Mouse (Mus musculus) liver, embryonic 18 days (tissue): ENCODE data around the gene Thbs3. TPM values are rescaled to one million over a fixed set of nuclear protein-coding genes. Genes with fewer than 3 reads are reported as not detected.

Experiments
- polyA plus RNA-seq: library from polyadenylated mRNA; depleted of rRNA; stranded (reverse); fragments of >200 nt; gene quantifications from 2 replicates; pipeline ENCODE4 v1.2.3, GENCODE M21; 2012; rRNA removed

Gene Thbs3
- 2.4 and 2.5 TPM in 2 replicates for polyA plus RNA-seq

DNA sequence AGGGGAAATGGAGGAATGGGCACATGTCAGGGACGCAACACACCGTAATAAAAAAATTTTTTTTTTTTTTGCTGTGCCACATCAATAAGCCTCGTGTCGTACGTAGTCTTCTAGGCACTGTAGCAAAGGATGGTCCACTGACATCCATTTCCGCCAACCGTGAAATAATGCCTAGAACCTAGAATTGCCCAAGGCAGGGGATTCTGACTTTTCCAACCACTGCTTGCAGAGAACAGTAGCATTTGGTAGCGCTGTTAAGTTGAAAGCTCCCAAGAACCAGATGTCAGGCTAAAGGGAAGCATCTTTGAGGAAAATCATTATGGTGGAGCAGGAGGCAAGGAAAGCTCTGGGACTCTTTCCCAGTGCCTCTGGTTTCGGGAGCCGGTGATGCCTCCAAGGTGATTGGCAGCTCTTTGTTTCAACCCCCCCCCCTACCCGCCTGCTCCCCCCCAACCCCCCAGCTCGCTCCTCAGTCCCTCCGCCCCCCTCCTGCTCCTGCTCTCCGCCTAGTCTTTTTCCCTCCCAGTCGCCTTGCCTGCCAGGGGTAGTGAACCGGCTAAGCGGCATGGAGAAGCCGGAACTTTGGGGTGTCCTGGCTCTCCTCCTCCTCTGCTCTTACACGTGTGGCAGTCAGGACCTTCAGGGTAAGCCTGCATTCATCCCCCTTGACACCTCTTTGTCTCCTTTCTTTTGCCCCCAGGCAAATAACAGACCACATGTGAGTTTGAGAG, at the start of gene Thbs3:
Thbs3 (plus strand) TSS at position 500 of the 731 bp plus-strand sequence.

DNA sequence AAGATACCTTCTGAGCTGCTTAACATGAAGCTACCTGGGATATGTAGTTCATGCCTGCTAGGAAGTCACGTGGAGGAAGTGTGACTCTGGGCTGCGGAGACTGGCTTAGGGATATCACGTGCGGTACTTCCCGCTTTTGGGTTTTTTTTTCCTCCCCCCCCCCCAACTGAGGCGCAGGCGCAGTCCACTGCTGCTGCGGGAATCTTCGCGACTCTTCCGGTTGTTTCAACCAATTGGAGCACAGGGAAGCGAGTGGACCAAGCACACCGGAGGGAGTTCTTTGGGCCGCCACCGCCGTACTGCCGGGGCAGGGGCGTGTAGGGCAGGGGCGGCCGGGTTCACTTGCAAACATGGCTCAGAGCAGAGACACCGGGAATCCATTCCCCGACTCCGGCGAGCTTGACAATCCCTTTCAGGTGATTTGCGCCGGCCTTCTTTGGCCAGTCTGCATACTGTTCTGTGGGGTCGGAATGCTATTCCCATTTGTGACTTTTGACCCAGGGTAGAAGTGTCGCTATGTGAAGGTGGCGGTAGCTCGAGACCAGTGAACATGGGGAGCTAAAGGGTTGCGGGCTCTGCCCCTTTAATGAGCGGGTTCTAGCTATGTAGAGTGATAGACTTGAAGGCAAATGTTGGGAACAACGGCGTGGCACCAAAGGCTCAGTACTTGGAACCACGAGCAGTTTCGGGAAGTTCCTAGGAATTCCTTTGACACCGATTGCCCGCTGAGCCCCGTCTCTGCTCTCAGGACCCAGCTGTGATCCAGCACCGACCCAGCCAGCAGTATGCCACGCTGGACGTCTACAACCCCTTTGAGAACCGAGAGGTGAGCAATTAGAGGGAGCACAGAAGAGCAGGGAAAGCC, 37.5 kb upstream of the Thbs3 start, which contains the start of gene Scamp3:
Scamp3 (plus strand) TSS at position 232 of the 865 bp plus-strand sequence.

DNA sequence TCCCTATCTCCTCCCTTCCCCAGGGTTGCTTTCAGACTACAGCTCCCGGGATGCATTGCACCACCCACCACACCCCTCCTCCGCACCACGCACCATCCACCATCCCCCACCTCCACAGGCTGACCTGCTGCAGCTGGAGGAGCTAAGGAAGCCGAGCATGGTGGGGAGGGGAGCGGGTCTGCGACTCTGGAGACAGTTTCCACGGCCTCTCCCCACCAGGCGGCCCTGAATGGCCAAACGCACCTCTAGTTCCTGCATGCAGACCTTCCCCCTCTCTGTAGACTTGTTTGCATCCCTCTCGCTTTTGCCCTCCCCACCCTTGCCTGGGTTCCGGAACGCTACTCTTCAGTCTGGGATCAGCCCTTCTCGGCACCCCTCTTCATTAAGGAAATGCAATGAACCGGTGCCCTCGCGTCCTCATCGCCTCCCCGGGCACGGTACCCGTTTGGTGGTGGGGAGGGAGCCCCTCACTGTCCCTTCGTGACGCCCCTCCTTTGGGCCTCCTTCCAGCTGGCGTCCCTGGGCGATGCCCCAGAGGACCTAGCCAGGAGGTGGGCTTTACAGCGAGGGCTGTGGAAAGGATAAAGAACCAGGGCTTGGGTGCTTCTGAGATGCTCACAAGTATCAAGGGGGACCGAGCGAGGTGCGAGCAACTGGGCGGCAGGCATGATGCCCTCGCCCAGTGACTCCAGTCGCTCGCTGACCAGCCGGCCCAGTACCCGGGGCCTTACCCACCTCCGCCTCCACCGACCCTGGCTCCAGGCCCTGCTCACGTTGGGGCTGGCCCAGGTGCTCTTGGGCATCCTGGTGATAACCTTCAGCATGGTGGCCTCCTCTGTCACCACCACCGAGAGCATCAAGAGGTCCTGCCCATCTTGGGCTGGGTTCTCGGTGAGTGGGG, 31.7 kb upstream of the Thbs3 start, which contains the start of gene Fam189b:
Fam189b (plus strand) TSS at position 86 of the 901 bp plus-strand sequence.

DNA sequence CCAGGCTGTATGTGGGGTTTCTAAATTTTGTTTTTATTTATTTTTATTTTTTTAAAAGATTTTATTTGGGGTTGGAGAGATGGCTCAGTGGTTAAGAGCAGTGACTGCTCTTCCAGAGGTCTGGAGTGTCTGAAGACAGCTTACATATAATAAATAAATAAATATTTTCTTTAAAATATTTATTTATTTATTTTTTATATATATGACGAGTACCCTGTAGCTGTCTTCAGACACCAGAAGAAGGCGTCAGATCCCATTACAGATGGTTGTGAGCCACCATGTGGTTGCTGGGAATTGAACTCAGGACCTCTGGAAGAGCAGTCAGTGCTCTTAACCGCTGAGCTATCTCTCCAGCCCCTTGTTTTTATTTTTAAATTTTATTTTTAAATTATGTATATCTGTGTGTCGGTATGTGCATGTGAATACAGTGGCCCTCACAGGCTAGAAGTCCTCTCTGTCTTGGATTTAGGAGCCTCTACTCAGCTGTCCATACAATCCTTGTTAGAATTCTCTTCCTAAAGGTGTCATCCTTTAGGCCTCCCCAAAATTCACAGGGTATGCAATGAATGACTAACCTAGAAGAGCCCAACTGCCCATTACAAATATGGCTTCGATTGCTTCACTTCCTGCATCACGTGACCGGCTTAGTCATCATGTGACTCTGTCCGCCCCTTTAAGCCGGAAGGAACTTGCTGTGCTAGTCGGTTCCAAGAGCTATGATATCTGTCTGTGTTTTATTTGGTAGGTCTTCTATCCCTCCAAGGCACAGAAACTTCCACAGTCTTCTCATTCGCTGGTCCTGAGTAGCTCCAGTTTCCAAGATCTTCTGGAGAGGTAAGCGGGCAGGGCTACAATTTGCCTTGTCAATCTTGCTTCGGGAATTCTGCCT, 12.5 kb upstream of the Thbs3 start, which contains the start of gene Gba:
Gba (plus strand) TSS at position 676 of the 889 bp plus-strand sequence.

DNA sequence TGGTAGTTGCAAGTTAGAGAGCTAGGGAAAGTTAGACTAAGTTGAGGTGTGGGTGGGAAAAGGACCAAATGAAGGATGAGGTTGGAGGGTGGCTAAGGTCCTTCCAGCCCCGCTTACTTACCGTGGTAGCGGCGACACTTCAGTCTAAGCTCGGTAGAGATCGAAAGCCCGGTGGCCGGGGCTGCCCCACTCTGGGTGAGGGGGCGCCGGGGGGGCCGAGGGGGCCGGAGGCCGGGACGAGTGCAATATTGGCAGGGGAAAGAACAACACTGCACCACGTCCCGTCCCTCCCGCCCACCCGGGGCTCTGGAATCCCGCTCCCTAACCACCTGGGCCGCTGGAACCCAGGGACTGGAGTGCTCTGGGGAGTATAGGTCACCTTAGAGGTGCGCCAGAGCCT, 11.9 kb downstream of the Thbs3 start, which contains the start of gene Mtx1:
Mtx1 (minus strand) TSS at position 189 of the 400 bp plus-strand sequence.

DNA sequence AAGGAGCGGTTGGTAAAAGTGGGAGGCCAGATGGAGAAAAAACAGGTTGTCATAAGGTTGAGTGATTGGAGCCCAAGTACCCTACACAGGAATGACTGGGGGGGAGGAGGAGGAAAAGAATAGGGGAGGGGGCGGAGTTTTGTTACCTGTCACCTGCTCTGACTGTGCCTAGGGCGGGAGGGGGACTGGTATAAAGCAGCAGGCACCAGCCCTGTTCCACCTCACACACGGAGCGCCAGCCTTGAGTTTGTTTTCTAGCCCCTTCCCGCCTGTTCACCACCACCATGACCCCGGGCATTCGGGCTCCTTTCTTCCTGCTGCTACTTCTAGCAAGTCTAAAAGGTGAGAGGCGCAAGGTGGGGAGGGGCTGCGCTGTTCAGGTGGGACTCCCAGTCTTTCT, 13.9 kb downstream of the Thbs3 start, which contains the start of gene Muc1:
Muc1 (plus strand) TSS at position 222 of the 400 bp plus-strand sequence.

DNA sequence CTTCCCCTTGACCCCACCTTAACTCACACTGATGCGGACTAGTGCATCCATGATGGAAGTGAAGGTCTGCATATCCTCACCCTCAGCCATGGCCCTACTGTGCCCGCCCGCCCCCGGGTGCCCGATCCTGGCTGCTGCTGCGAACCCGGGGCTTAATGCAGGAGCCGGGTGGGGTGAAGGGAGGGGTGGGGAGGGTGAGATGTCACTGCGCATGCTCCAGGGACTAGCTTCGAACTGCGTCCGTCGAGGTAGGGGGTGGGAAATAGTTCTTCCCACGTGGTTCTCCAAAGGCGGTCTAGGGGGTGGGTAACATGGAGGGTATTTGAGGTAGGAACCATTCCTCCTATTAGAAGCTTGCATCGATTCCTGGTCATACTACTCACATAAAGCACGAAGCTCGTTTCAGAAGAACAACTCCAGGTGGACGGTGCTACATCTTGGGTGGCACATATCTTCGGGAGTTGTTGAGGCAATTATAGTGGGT, 30.8 kb downstream of the Thbs3 start, which contains the start of gene Krtcap2:
Krtcap2 (plus strand) TSS at position 279 of the 484 bp plus-strand sequence.

DNA sequence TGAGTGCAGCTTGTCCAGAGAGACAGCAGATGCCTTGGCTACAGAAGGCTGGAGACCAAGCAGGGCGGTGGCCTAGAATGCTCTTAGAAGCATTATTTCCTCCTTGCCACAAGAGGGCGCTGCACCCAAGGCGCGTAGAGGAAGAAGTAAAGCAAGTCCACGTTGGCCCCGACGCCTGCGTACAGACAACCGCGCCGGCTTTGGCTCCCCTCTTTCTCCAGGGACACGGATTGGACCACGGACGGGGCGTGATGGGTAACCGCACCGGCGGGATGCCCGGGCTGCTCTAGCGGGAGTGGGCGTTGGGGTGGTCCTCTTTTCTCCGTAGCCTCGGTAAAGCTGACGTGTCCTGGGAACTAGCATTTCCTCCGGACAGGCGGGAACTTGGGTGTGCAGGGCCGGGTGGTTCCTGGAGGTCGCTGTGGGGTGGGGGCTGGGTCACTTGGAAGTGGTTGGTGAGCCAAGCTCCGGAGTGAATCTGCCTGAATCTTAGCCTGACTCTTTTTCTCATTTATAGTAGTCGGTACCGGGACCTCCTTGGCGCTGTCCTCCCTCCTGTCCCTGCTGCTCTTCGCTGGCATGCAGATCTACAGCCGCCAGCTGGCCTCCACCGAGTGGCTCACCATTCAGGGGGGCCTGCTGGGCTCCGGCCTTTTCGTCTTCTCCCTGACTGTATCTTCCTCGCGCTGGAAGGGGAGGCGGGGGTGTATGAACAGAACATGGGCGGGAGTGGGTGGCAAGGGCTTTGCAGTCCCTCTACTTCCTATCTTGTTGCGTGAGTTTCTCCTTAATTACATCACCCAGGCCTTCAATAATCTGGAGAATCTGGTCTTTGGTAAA, 31.5 kb downstream of the Thbs3 start, which contains the start of gene Trim46:
Trim46 (minus strand) TSS at position 49 of the 840 bp plus-strand sequence.

GRCm38 (mm10) chr3:89259076-89259475, 44.1 kb downstream of the Thbs3 start, which contains the start of gene Dpm3:
TSS of gene Dpm3 (plus strand) at chr3:89259358.

DNA sequence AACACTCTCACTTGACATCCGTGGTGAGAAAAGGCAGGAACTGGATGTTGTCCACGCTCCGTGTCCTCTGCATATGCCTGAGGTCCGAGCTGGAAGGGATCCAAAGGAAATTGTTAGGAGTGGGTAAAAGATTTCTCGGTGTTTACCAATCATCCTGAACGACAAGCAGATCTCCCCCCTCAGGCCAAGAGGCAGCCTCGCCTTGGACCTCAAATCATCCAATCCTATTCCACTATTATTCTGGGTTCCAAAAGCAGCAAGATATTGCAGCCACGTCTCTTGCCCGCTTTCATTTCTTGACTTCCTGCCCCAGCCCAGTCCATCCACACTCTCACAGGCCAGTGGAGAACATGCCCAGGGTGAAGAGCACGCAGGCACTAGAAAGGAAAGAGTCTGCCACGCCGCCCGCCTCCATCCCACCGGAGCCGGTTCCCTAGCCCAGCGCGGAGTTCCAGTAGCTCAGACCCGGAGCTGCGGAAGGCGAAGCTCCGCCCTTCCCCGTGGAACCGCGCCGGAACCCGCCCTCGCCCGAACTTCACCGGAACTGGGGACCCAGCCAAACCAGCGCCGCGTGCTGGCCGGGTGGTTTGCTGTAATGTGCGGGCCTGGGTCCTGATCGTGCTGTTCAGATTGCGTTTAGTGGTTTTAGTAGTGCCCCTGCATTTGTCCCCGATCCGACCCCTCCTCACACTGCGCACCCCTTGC, 55.2 kb downstream of the Thbs3 start, which contains the start of gene Slc50a1:
Slc50a1 (minus strand) TSS at position 520 of the 705 bp plus-strand sequence.

Other genes with a start within 250 kb of the Thbs3 start
- 3.9 and 4.8 TPM in 2 replicates for gene Rusc1, start 121.9 kb upstream of the Thbs3 start, polyA plus RNA-seq
- not detected in 2 replicates for gene Gm43738, start 114.1 kb upstream of the Thbs3 start, polyA plus RNA-seq
- gene Fdps, start 113.2 kb upstream of the Thbs3 start, polyA plus RNA-seq: 280 and 373 TPM in 2 replicates
- gene Pklr, start 79.0 kb upstream of the Thbs3 start, polyA plus RNA-seq: 90.2 and 91.0 TPM in 2 replicates
- gene Hcn3, start 55.0 kb upstream of the Thbs3 start, polyA plus RNA-seq: 0.14 and 0.19 TPM in 2 replicates
- 25.1 and 31.8 TPM in 2 replicates for gene Clk2, start 50.4 kb upstream of the Thbs3 start, polyA plus RNA-seq
- 35.6 and 37.9 TPM in 2 replicates for gene Scamp3, start 37.7 kb upstream of the Thbs3 start, polyA plus RNA-seq
- gene Fam189b, start 32.0 kb upstream of the Thbs3 start, polyA plus RNA-seq: 3.0 and 3.4 TPM in 2 replicates
- gene Gba, start 12.3 kb upstream of the Thbs3 start, polyA plus RNA-seq: 23.4 and 23.5 TPM in 2 replicates
- gene Mtx1, start 11.9 kb downstream of the Thbs3 start, polyA plus RNA-seq: 70.3 and 70.9 TPM in 2 replicates
- gene Muc1, start 13.9 kb downstream of the Thbs3 start, polyA plus RNA-seq: 0.36 and 0.37 TPM in 2 replicates
- 44.5 and 46.2 TPM in 2 replicates for gene Krtcap2, start 30.8 kb downstream of the Thbs3 start, polyA plus RNA-seq
- gene Trim46, start 31.1 kb downstream of the Thbs3 start, polyA plus RNA-seq: 0.49 and 0.55 TPM in 2 replicates
- gene Dpm3, start 44.2 kb downstream of the Thbs3 start, polyA plus RNA-seq: 129 and 153 TPM in 2 replicates
- gene Slc50a1, start 55.4 kb downstream of the Thbs3 start, polyA plus RNA-seq: 25.2 and 26.5 TPM in 2 replicates
- 25.1 and 26.2 TPM in 2 replicates for gene Efna1, start 66.0 kb downstream of the Thbs3 start, polyA plus RNA-seq
- 0.40 and 0.77 TPM in 2 replicates for gene Efna3, start 107.8 kb downstream of the Thbs3 start, polyA plus RNA-seq
- gene Efna4, start 122.8 kb downstream of the Thbs3 start, polyA plus RNA-seq: 0.73 and 1.3 TPM in 2 replicates
- gene Adam15, start 134.8 kb downstream of the Thbs3 start, polyA plus RNA-seq: 8.5 and 9.7 TPM in 2 replicates
- gene Dcst2, start 146.8 kb downstream of the Thbs3 start, polyA plus RNA-seq: 0.02 and 0.05 TPM in 2 replicates
- 0.10 and 0.13 TPM in 2 replicates for gene Dcst1, start 150.1 kb downstream of the Thbs3 start, polyA plus RNA-seq
- 16.5 and 20.0 TPM in 2 replicates for gene Zbtb7b, start 179.6 kb downstream of the Thbs3 start, polyA plus RNA-seq
- gene Lenep, start 187.6 kb downstream of the Thbs3 start, polyA plus RNA-seq: 0.32 and 0.68 TPM in 2 replicates
- 16.3 TPM in 2 replicates for gene Flad1, start 196.7 kb downstream of the Thbs3 start, polyA plus RNA-seq
- gene Cks1b, start 203.2 kb downstream of the Thbs3 start, polyA plus RNA-seq: 76.7 and 83.7 TPM in 2 replicates
- gene Shc1, start 203.3 kb downstream of the Thbs3 start, polyA plus RNA-seq: 34.4 and 35.9 TPM in 2 replicates
- gene Pygo2, start 215.0 kb downstream of the Thbs3 start, polyA plus RNA-seq: 14.6 and 14.8 TPM in 2 replicates
- gene Pbxip1, start 221.5 kb downstream of the Thbs3 start, polyA plus RNA-seq: 6.9 and 8.0 TPM in 2 replicates
- gene Pmvk, start 239.4 kb downstream of the Thbs3 start, polyA plus RNA-seq: 51.8 and 73.8 TPM in 2 replicates